Mouse (Mus musculus) embryonic facial prominence, embryonic 13.5 days (tissue): ENCODE data around the gene H2-Ke6. TPM values are rescaled to one million over a fixed set of nuclear protein-coding genes. Genes with fewer than 3 reads are reported as not detected.

ENCODE experiments used
- ATAC-seq: fragments of 200-750 bp; cut with Nextera tagmentation; 2 replicates; pipeline ENCODE4 v1.8.0; 2017; ENCODE audit warnings: low read depth; ENCODE audit not compliant: insufficient number of reproducible peaks, insufficient read depth, low FRiP score, low TSS enrichment
- H3K27ac ChIP-seq: fragments of 300-500 bp; sonication (generic); 2 replicates; pipeline ENCODE4 v1.5.1; 2015; ENCODE audit warnings: moderate library complexity, mild to moderate bottlenecking, inconsistent platforms
- H3K27me3 ChIP-seq: fragments of 300-500 bp; sonication (generic); 2 replicates; pipeline ENCODE4 v1.6.1; 2015; ENCODE audit warnings: mild to moderate bottlenecking, inconsistent platforms
- H3K36me3 ChIP-seq: fragments of 300-500 bp; sonication (generic); 2 replicates; pipeline ENCODE4 v1.6.1; 2015; ENCODE audit warnings: mild to moderate bottlenecking, inconsistent platforms
- H3K4me1 ChIP-seq: fragments of 300-500 bp; sonication (generic); 2 replicates; pipeline ENCODE4 v1.6.1; 2015; ENCODE audit warnings: inconsistent platforms
- H3K4me2 ChIP-seq: fragments of 300-500 bp; sonication (generic); 2 replicates; pipeline ENCODE4 v1.6.1; 2015; ENCODE audit warnings: moderate library complexity, mild to moderate bottlenecking, inconsistent platforms
- H3K4me3 ChIP-seq: fragments of 300-500 bp; sonication (generic); 2 replicates; pipeline ENCODE4 v1.5.1; 2015; ENCODE audit warnings: mild to moderate bottlenecking, inconsistent platforms
- H3K9ac ChIP-seq: fragments of 300-500 bp; sonication (generic); 2 replicates; pipeline ENCODE4 v1.6.1; 2015; ENCODE audit warnings: mild to moderate bottlenecking, inconsistent platforms
- H3K9me3 ChIP-seq: fragments of 300-500 bp; sonication (generic); 2 replicates; pipeline ENCODE4 v1.6.1; 2016; ENCODE audit warnings: inconsistent platforms
- WGBS: fragments of 180-500 bp; shearing (Covaris S2); methylation state at CpG from one replicate; pipeline ENCODE4 v1.1.7; 2015; ENCODE audit warnings: mixed read lengths; 5-methylcytosine and 5-hydroxymethylcytosine counted together
- polyA plus RNA-seq: library from polyadenylated mRNA; unstranded; fragments of >200 nt; fragmentation: Nextera tagmentation; extraction: Ambion mirVana; gene quantifications from 2 replicates; pipeline ENCODE4 v1.2.1, GENCODE M21; 2015

Gene H2-Ke6
- polyA plus RNA-seq, 1 experiment from 2014 or later: 58.8 TPM

DNA sequence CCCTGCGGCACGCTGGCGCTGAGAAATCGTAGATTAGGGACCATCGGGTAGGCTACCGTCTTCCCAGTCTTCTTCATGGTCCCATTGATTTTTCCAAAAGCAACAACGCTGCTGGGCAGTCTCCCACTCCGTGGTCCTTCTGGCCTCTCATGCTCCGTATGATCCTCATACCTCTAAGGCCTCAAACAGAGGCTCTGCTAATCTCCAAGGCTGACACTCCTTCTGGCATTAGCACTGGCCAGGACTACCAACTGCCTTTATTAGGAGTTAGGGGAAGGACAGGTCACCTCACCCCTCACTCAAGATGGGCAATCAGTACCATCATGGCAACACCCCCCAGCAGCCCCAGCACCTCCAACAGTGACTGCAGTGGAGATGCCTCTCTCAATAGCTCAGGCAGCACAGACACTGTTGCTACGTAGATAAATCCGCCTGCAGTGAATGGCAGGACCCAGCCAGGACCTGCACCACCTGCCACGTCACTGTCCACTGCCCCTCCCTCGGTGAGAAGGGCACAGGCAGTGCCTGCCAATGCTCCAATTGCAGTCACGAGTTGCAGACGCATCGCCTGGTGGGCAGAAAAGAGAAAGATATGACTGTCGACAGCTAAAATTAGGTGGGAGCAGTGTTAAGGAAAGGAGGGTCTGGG, 765 bp upstream of the H2-Ke6 start:
- Histone ChIP-seq H3K9ac (0 out of 2 replicates have a peak overlapping the region, but pooled peaks have one; percentile 95), H3K4me3 (peak overlapping the region; percentile 82), H3K27me3 (no peaks in the 10 kb centered on the region; the same call in 1 of the 2 replicates), H3K4me2 (peak overlapping the region; percentile 99), H3K27ac (peak overlapping the region; percentile 80), H3K36me3 (peaks cover 24% of the 10 kb centered on the region), H3K4me1 (peaks cover 71% of the 10 kb centered on the region), H3K9me3 (no peaks in the 10 kb centered on the region)
- ATAC-seq: no peak
- 70% methylated on average over 17 of the region's 17 CpGs for WGBS

GRCm38 (mm10) chr17:34026917-34027655, 774 bp downstream of the H2-Ke6 start:
- H3K4me2 ChIP-seq: peak overlapping the region; percentile 99
- WGBS: 8% methylated on average over 36 of the region's 36 CpGs
- H3K4me1 ChIP-seq: peaks cover 61% of the 10 kb centered on the region
- H3K9me3 ChIP-seq: no peaks in the 10 kb centered on the region
- ATAC-seq: no peak
- peak overlapping the region; percentile 83 for H3K9ac ChIP-seq
- peak overlapping the region; percentile 82 for H3K4me3 ChIP-seq
- H3K36me3 ChIP-seq: peaks cover 31% of the 10 kb centered on the region
- H3K27me3 ChIP-seq: no peaks in the 10 kb centered on the region; the same call in 1 of the 2 replicates
- H3K27ac ChIP-seq: peak overlapping the region; percentile 80

- no peaks in the 10 kb centered on the region; the same call in 1 of the 2 replicates for H3K27me3 ChIP-seq
- H3K36me3 ChIP-seq: peaks cover 40% of the 10 kb centered on the region
- ATAC-seq: no peak
- H3K4me1 ChIP-seq: peaks cover 61% of the 10 kb centered on the region
- no peaks in the 10 kb centered on the region for H3K9me3 ChIP-seq
- no peak overlapping the region; the same call in 1 of the 2 replicates for H3K9ac ChIP-seq
- peak overlapping the region; percentile 99 for H3K4me2 ChIP-seq
- H3K27ac ChIP-seq: no peak overlapping the region
- peak overlapping the region; percentile 82 for H3K4me3 ChIP-seq
- 32% methylated on average over 2 of the region's 2 CpGs for WGBS
These were observed 1.6 kb downstream of the H2-Ke6 start for GRCm38 (mm10) chr17:34026221-34026620.

DNA sequence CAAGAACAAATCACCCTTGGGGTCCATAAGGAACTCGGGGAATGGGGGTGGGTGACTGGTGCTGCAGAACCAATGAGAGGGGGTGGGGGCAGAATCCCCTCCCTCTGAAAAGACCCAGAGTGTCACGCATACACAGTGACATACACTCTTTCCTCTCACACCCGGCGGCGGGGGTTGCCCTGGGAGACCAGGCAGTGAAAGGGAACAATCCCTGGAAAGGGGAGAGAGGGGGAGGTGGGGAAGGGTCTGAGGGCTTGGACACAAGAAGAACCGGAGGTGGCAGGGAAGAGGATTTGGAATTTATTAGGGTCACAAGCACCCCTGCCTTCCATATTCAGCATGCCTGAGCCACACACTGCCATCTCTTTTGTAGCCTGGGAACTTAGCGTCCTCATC, 2.1 kb downstream of the H2-Ke6 start:
- no peaks in the 10 kb centered on the region for H3K9me3 ChIP-seq
- peak overlapping the region; percentile 99 for H3K4me2 ChIP-seq
- no peak for ATAC-seq
- H3K27me3 ChIP-seq: no peaks in the 10 kb centered on the region; the same call in 1 of the 2 replicates
- H3K36me3 ChIP-seq: peaks cover 45% of the 10 kb centered on the region
- peak overlapping the region; percentile 82 for H3K4me3 ChIP-seq
- H3K4me1 ChIP-seq: peaks cover 60% of the 10 kb centered on the region
- 11% methylated on average over 7 of the region's 7 CpGs for WGBS
- no peak overlapping the region for H3K27ac ChIP-seq
- H3K9ac ChIP-seq: peak overlapping the region; percentile 93; the same call in 1 of the 2 replicates

DNA sequence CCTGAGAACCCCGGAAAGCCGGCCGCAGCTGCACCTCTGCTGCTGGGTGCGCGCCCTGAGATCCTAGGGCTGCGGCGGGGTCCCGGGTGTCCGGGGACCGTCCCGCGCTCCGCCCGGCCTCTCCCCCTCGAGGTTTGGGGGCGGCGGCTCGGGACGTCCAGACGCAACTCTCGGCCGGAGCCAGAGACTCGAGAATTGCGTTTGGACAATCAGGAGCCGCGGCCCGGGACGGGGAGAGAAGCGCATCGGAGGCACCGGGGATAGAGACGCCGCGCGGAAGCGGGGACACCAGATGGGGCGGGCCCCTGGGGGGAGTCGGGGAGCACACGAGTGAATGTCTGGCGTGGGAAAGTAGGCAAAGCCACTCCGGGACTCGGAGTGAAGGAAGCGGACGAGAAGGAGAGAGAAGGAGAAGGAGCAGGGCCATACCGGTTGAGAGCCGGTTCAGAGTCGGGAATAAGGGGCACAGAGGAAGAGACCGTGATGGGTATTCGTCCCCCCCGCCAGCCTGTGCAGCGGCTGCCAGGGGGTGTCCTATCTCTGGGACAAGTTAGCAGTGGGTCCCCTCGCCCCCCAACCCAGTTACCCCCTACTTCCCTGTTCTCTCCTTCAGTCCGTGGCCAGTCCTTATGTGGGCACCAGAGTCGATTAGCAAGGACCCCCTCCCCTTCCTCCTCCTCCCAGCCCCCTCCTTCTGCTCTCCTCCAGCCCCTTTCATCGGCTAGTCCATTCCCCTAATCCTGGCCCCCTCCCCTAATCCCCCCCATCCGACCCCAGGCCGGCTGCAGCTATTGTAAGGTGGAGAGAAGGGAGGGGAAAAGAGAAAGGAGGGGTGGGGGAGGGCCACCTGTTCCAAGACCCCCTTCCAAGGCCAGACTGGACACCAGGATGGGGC, 2.8 kb downstream of the H2-Ke6 start:
- Histone ChIP-seq H3K4me3 (peak overlapping the region; percentile 82), H3K27ac (peak overlapping the region; percentile 94), H3K4me1 (peaks cover 53% of the 10 kb centered on the region), H3K36me3 (peaks cover 47% of the 10 kb centered on the region), H3K4me2 (peak overlapping the region; percentile 99), H3K27me3 (no peaks in the 10 kb centered on the region; the same call in 1 of the 2 replicates), H3K9ac (peak overlapping the region; percentile 93), H3K9me3 (no peaks in the 10 kb centered on the region; the same call in 1 of the 2 replicates)
- WGBS: under 1% methylated on average over 56 of the region's 57 CpGs
- ATAC-seq: no peak; the same call in 1 of the 2 replicates

- Histone ChIP-seq H3K4me1 (peaks cover 46% of the 10 kb centered on the region), H3K4me3 (peak within 1 kb of the TSS; percentile 82), H3K27ac (peak within 1 kb of the TSS; percentile 94), H3K4me2 (peak within 1 kb of the TSS; percentile 99), H3K27me3 (no peaks in the 10 kb centered on the region; the same call in 1 of the 2 replicates), H3K36me3 (peaks cover 41% of the 10 kb centered on the region), H3K9me3 (peaks cover 4% of the 10 kb centered on the region), H3K9ac (peak within 1 kb of the TSS; percentile 93)
- under 1% methylated on average over 51 of the region's 58 CpGs for WGBS
- peak; percentile 74 for ATAC-seq
These were observed 3.5 kb downstream of the H2-Ke6 start, which contains the start of gene Ring1 for GRCm38 (mm10) chr17:34024317-34024821. Ring1 (minus strand) TSS chr17:34024680.

- peaks cover 39% of the 10 kb centered on the region for H3K4me1 ChIP-seq
- ATAC-seq: no peak
- peaks cover 34% of the 10 kb centered on the region for H3K36me3 ChIP-seq
- 67% methylated on average over 9 of the region's 9 CpGs for WGBS
- H3K9me3 ChIP-seq: peaks cover 4% of the 10 kb centered on the region
- H3K27ac ChIP-seq: no peak overlapping the region
- H3K27me3 ChIP-seq: no peaks in the 10 kb centered on the region; the same call in 1 of the 2 replicates
- H3K4me2 ChIP-seq: peak overlapping the region; percentile 99
- peak overlapping the region; percentile 93 for H3K9ac ChIP-seq
- H3K4me3 ChIP-seq: peak overlapping the region; percentile 82
These were observed 4.2 kb downstream of the H2-Ke6 start for GRCm38 (mm10) chr17:34023678-34024077.

DNA sequence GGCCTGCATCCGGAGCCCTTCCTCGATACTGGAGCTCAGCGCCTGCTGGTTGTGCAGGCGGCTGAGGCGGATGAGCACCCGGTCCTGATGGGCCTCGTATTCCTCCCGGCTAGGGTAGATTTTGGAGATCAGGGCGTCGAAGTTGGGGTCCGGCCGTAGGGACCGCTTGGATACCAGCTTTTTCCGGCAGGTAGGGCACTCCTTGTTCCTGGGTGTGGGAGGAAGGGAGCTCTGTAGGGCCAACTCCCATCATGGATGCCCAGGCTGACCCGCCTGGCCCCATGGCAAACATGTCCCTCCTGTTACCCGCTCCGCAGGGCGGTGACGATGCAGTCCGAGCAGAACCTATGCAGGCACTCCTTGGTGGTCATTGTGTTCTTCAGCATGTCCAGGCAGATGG, 4.9 kb downstream of the H2-Ke6 start:
- Histone ChIP-seq H3K36me3 (peaks cover 29% of the 10 kb centered on the region), H3K27me3 (no peaks in the 10 kb centered on the region; the same call in 1 of the 2 replicates), H3K4me1 (peaks cover 32% of the 10 kb centered on the region), H3K27ac (no peak overlapping the region), H3K4me3 (no peak overlapping the region), H3K9me3 (peaks cover 4% of the 10 kb centered on the region), H3K4me2 (no peak overlapping the region), H3K9ac (no peak overlapping the region)
- WGBS: 98% methylated on average over 20 of the region's 20 CpGs
- no peak for ATAC-seq

- Histone ChIP-seq H3K27ac (no peak overlapping the region), H3K4me3 (no peak overlapping the region), H3K4me2 (no peak overlapping the region), H3K4me1 (peaks cover 30% of the 10 kb centered on the region), H3K9me3 (peaks cover 4% of the 10 kb centered on the region), H3K9ac (no peak overlapping the region), H3K27me3 (no peaks in the 10 kb centered on the region; the same call in 1 of the 2 replicates), H3K36me3 (peaks cover 29% of the 10 kb centered on the region)
- WGBS: 86% methylated on average over 11 of the region's 14 CpGs
- ATAC-seq: no peak
These were observed 5.5 kb downstream of the H2-Ke6 start for GRCm38 (mm10) chr17:34022414-34022783.

DNA sequence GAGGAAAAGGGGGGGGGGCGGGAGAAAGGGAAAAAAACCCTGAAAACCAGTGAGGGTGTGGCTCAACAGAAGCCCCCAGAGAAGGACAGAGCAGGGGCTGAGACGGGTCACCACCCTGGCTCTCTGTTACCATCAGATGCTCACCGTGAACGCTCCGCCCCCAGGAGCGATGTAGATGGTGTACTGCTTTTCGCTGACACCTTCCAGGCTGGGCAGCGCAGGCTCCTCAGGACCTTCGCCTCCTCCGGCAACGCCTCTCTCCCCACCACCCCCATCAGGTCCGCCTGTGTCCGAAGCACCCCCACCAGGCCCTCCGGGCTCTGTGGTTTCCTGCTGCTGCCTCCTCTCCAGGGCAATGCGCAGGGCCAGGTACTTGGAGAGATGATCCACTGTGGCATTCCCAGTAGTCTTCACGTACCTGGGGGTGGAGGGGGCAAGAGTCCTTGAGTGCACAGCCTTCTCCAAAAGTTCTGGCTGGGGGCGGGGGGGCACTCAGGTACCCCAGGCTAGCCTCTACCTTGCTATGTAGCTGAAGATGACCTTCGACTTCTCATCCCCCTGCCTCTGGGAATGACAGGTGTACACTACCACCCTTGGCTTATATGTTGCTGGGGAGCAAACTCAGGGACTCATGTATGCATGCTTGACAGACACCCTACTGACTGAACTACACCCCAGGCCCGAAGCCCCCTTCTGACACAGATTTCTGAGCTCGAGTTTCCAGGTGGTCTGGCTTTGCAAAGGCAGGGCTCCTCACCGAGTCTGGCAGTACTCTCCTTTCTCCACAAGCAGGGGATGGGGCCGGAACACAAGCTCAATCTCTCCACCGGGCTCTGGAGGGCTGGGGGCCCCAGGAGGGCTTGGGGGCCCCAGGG, 6.1 kb downstream of the H2-Ke6 start:
- 95% methylated on average over 23 of the region's 23 CpGs for WGBS
- ATAC-seq: no peak
- Histone ChIP-seq H3K4me1 (peaks cover 24% of the 10 kb centered on the region), H3K4me3 (no peak overlapping the region), H3K27me3 (no peaks in the 10 kb centered on the region; the same call in 1 of the 2 replicates), H3K9me3 (peaks cover 4% of the 10 kb centered on the region), H3K36me3 (peaks cover 29% of the 10 kb centered on the region), H3K9ac (no peak overlapping the region), H3K27ac (no peak overlapping the region), H3K4me2 (no peak overlapping the region)
